Mouse (Mus musculus) left cerebral cortex, postnatal 14 days (tissue): ENCODE results near the gene Igsf21. TPM values are rescaled to one million over a fixed set of nuclear protein-coding genes. Genes with fewer than 3 reads are reported as not detected.

Experiments
- DNase-seq, 2 experiments: peaks; one replicate each; pipeline ENCODE4 v3.0.0; 2021 to 2022; ENCODE audit warnings: low spot score in 2 of 2, mixed read lengths in 1 of 2
- intact Hi-C: fragments of 180-260 bp; cut with DNase I; formaldehyde crosslinking; loops from one replicate; pipeline ENCODE4 v1.15.1; 2025
- total RNA-seq, 2 experiments: library from RNA; stranded (reverse); gene quantifications; 2 replicates each; pipeline ENCODE4 v1.2.3; 2021

Gene Igsf21
- total RNA-seq, 2 experiments from 2014 or later: 108 to 128 TPM

DNA sequence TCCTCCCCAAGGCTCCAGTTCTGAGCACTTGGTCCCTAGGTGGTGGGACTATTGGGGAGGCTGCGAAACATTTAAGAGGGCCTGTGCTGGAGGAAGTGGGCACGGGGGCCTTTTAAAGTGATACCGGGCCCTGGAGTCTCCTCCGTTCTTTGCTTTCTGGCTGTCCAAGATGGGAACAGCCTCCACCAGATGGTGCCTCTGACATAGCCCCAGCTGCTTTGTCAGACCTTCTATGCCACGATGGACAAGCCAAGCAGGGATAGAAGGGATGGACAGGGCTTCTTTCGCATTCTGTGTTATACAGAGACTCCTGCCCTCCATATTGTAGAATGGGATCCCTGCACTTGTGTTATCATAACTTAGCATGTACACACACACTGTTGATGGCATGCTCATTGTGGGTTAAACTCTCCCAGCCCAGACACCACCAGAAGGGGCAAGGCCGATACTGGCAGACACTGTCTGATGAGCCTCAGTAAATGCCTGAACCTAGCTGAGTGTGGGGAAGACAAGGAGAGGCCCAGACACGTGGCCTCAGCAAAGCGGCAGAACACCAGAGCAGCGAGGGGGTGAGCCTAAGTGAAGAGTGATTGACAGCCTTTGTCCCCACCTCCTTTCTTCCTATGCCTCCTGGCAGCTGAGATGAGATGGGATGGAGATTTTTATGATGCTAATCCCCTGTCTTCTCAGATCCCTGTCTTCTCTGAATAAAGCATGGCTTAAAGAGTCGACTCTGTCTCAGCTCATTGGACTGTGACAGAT is 36.3 kb downstream of the Igsf21 start:
- intact Hi-C loops: no loop called here
- DNase-seq: no peak

DNA sequence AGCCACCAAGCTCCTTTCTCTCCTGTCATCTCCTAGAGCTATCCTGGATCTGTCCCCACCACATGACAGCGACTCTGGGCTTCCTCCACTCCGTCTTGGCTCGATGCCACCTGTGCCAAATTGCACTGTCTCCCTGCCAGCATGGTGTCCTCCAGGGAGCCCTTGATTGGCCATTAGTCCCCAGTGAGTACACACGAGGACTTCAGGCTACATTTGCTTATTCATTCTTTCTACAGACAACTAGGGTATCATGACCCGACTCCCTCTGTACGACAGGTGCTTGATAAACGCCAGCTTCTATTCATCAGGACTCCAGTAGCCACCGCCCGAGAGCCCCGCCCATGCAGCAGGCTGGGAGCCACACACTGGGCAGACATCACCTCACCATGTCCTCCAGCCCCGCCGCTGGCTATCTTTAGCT is 40.8 kb downstream of the Igsf21 start:
- DNase-seq: peak; percentile 71 to 87
- intact Hi-C loops: no loop called here

DNA sequence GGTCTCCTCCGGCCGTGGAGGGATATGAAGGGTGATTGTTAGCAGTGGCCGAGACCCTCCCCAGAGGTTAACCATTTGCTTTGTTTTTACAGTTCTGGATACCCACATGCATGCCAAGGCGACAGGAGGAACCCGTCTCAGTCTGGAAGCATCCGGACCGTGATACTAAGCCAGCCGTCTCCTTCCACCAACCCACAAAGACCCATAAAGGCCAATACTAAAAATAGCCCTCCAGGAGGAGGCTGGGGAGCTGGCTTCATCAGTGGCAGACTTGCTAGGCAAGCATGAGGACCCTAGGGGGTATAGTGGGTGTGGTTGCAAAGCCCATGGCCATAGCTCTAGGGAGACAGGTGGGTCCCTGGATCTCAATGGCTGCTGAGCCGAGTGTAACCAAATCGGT is 41.8 kb downstream of the Igsf21 start:
- intact Hi-C loops: no loop called here
- no peak for DNase-seq

DNA sequence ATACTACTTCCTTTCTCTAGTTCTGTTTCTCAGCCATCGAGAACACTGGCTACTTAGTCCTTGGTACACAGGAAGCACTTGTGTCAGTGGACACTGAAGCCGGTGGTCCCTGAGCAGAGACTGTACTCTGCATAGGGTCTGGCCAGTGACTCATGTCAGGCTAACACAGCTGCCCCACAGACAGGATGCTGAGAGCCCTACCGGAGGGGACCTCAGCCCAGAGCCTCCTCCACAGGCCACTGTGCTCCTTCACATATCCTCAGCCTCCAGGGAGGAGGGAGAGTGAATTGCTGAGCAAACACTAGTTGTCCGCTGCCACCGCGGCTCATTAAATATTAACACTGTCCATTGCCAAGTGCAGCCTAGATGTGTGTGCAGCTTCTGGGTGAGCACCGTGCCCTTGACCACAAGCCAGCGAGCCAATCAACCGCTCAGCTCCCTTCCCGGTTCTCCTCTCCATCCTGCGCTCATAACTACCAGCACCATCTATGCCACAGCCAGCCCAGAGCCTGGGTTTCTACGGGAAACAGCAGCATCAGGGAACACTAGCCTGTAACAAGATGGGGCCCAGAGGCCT is 42.8 kb downstream of the Igsf21 start:
- no peak for DNase-seq
- intact Hi-C loops: no loop called here

DNA sequence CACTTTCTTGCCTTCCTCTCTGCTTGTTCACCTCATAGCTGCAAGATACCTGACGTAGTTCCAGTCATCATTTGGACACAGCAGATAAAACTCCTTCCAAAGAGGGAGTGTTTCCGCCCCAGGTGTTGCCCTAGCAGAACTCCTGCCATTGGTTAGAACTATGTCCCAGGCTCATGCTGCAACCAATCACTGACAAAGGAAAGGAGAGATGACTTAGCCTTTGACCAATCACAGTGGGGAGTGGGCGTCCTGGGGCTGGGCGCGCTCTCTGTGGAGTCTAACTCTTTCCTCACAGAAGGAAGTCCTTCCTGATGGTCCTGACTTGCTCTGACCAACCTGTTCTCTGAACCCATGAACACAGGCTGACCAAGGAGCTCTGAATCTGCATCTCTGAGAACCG is 44.4 kb downstream of the Igsf21 start:
- no peak for DNase-seq
- intact Hi-C loops: no loop called here

DNA sequence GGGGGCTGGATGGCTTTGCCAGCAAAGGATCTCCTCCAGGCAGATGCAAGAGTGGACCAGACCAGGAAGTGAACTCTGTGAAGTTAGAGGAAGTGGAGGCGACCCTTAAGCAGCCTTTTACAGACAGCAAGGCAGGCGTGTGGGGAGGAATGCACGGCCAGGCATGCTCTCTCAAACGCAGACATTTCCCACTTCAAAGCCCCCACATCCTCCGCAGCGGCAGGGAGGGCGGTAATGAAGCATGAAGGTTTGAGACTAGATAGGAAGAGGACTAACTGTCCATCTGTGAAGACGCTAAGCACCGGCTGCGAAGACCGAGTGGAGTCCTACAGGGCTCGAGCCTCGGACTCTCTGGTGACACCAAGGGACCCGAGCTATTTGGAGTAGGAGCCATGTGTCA is 46.3 kb downstream of the Igsf21 start:
- intact Hi-C loops: no loop called here
- no peak for DNase-seq

DNA sequence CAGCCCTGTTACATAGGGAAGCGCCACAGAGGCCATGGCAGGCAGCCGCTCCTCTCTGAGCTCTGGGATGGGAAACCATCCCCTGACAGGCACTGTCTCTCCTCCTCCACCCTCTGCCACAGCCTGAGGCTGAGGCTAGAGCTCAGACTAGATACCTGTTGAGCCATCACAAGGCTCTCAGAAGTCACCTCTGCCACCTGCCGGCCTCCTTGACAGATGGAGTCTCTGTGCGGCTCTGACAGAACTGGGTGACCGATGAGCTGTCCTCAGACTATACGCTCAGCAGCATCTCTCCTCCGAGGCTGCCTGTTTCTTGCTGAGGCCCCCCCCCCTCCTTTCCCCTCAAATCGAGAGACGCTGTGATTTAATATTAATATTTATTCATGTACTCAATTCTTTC is 49.9 kb downstream of the Igsf21 start:
- intact Hi-C loops: no loop called here
- no peak for DNase-seq

DNA sequence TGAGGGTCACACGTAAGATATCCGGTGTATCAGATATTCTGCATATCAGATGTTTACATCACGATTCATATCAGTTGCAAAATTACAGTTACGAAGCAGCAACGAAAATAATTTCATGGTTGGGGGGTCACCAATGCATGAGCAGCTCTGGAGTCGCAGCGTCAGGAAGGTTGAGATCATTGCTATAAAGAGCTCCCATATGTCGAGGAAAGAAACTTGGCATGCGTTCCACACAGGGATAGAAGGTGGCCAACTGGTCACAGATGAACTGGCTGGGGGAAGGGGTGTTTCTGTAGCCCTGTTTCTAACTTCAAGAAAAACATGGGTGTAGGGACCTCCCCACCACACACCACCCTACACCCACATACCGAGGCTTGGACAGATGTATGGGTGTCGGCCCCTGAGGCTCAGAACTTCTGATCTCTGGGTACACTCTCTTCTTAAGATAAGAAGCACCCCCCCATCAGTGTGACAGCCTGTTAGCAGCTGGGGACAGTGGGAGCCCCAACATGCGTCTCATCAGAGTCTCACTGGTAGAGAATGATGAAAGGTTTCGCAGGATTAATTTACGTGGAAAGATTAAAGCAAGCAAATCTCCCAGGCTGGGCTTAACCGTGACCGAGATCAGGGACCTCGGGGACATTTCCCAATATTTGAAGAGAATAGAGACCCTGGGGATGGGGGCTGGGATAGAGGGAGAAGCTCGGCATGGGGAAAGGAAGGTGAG is 54.1 kb downstream of the Igsf21 start:
- peak in 1 of 2 experiments; percentile 43 for DNase-seq
- intact Hi-C loops: no loop called here

DNA sequence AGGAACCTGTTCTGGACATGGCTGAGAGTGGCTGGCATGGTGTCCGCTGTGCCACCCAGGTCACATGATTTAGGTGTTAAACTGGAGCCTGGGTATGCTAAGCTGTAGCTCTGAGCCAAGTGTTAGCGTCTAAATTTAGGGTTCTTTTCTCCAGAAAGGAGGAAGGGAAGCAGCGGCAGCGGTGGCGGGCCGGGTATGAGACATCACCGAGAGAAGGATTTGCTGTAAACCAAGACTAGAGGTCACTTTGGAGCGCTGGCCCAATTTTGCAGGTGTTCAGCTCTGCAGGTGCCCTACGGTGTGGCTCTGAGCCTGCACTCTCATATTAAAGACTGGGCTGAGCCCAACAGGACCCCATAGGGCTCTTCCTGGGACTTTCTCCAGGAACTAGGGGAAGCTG is 57.0 kb downstream of the Igsf21 start:
- DNase-seq: peak; percentile 44 to 47
- intact Hi-C loops: no loop called here

DNA sequence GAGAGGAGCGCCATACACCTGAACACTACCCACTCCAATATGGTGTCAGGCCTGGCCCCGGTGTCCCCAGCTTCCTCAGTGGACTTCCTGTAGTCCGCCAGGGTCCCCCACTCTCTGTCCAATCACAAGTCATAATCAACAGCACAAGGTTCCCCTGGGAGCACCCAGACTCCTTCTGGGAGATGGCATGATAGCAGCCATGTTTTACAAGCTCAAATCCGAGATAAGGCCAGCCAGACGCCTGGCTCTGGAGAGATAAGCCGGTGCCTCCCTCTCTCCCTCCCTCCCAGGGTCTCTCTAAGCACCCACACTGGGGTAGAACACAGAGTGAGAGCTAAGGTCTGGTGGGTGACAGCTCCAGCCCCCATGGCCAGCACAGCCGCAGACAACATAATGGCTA is 58.0 kb downstream of the Igsf21 start:
- intact Hi-C loops: no loop called here

DNA sequence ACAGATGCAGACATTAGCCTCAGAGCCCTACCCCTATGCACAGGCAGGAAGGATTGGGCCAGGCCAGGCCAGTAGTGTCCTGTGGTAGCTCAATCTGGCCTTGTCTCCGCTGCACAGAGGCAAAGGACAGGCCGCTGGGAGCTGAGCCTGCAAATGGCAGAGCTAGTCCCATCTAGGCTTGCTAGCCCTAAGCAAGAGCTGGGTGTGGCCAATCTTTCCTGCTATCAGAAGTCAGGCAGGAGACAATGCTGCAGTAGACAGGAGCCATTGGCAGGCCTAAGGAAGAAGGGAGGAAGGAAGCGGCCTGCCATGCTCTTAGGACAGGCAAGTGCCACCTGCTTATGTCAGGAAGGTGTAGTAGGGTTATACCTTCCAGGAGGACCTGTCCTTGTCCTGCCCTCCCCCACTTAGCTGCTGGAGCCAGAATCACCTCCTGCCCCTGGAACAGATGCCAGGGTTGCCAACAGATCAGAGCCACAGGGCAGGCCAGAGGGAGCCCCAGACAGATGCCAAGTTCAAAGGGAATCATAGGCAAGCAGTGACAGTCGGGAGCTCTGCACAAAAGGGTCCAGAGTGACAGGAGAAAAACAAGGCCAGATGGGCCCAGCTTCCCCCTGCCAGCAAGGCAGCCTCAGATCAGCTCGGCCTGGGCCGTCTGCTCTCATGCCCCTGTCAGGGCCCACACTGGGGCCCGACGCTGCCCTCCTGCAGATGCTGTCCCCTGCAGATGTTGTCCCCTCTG is 59.0 kb downstream of the Igsf21 start:
- intact Hi-C loops: no loop called here

More for the DNA sequence above, 58.0 kb downstream of the Igsf21 start:
- no peak for DNase-seq

DNA sequence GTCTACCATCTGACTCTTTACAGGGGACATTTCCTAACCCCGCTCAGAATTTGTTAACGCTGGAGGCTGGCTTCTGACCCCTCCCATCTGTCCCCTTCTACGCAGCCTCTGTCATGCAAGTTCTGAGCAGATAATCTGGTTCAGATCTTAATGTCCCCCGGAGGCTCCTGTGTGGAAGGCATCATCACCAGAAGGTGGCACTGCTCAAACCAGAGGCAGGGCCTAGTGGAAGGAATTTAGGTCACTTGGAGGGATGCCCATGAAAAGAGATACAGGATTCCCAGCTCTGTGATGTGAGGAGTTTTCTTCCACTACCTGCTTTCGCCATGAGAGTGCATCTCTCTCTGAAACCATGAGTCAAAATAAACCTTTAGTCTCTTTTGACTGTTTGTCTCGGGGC is 67.0 kb downstream of the Igsf21 start:
- no peak for DNase-seq
- intact Hi-C loops: no loop called here

More for the DNA sequence above, 59.0 kb downstream of the Igsf21 start:
- DNase-seq: no peak

DNA sequence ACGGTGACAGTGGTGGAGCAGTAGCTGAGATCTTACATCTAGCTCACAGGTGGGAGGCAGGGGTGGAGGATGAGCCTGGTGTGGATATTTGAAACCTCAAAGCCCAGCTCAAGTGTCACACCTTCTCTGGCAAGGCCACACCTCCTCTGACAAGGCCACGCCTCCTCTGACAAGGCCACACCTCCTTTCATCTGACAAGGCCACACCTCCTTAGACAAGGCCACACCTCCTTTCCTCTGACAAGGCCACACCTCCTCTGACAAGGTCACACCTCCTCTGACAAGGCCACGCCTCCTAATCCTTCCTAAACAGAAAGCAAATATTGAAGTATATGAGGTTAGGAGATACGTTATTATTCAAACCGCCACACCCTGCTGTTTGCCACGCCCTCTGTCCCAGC is 69.5 kb downstream of the Igsf21 start:
- intact Hi-C loops: no loop called here
- DNase-seq: peak in 1 of 2 experiments; percentile 23

DNA sequence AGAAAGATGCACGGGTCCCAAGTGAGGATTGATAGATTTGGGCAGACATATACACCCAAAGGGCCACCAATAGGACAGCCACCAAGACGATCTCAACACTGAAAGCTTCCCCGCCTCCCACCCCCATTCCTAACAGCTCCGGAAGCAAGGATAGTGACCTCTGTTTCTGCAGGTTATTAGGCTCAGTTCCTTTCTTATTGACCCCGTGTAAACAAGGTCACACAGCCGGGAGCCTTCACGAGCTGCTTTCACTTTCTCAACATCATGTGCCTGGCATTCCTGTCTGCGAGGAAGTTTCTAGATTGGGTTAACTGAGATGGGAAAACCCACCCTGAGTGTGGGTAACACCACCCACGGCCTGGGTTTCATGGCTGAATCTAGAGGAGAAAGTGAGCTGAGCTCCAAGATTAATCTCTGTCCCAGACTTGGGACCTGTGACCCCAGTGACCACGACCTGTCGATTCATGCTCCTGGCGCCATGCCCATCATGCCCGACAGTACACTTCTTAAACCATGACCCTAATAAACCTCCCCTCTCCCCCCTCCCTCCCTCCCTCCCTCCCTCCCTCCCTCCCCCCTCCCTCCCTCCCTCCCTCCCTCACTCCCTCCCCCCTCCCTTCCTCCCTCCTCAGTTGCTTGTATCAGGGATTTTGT is 72.7 kb downstream of the Igsf21 start:
- intact Hi-C loops: no loop called here
- DNase-seq: no peak

DNA sequence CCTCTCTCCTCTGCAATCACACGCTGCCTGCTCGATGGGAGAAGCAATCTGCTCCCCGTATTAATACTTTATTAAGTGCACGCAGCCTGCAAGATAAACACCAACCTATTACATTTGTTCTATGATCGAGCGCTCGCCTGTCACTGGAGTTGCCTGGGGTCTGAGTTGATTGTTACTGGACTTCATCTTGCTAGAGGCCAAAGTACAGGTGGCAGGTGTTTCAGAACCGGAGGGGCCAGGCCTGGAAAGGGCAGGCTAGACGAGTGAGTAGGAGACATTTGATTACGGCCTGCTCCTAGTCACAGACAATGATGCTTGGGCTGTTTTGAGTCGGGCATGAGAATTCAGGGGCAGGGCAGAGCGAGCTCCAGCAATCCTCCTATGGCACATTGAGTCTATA is 73.5 kb downstream of the Igsf21 start:
- no peak for DNase-seq
- intact Hi-C loops: no loop called here

DNA sequence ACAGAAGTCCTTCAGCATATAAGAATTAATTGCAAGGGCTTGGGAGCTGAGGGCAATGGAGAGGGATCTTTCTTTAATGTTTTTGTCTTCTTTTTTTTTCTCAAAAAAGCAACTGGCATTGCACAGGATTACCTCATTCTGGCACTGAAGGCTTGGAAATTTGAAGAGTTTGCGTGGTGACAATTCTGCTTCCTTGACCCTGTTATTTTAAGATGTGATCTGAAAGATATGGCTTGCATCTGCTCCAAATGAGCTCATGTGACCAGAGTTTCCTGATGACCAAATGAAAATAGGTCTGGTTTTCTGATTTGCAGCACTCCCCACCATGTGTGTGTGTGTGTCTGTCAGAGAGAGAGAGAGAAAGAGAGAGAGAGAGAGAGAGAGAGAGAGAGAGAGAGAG is 74.7 kb downstream of the Igsf21 start:
- intact Hi-C loops: no loop called here
- no peak for DNase-seq

DNA sequence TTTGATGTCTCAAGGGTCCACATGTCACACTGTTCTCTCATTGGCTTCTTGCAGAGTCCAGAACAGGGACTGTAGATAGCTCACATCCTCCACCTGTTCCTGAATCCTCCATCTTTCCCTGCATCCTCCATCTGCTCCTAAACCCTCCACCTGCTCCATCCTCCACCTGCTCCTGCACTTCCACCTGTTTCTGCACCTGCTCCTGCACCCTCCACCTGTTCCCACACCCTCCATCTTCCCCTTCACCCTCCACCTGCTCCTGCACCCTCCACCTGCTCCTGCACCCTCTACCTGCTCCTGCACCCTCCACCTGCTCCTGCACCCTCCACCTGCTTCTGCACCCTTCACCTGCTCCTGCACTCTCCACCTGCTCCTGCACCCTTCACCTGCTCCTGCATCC is 75.4 kb downstream of the Igsf21 start:
- DNase-seq: no peak
- intact Hi-C loops: no loop called here

DNA sequence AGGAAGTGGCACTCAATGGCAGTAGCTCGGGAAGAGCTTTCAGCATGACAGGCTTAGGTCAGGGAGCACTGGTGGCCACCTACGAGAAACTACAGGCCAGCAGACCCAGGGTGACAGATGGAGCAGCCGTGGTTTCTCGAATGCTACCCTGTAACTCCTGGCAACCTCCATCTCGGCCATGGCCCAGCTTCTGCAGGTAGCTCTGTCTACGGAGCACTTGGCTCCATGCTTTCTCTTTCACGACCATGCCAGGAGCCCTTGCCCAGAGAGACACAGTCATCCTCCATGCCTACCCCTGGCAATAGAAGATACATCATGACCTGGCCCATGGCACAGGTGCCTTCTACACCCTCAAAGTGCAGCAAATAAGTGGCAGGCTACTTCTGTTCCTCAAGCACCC is 80.7 kb downstream of the Igsf21 start:
- intact Hi-C loops: no loop called here
- no peak for DNase-seq

DNA sequence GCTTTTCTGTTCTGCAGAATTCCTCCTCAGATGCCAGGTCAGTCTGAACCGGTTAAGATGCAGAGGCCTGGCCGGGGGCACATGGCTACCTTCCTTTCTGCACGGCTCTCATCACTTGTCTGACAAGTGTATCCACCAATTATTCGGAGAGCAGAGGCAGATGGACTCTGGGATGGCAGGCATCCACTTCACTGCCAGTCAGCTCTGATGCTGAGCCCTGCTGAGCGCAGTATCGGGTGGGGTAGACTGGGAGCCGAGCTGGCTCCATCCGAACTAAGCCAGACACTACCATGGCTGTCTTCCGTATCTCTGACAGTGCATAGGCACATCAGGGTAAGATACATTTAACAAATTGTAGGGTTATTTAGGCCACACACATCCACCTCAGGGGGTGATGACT is 81.9 kb downstream of the Igsf21 start:
- no peak for DNase-seq
- intact Hi-C loops: no loop called here

DNA sequence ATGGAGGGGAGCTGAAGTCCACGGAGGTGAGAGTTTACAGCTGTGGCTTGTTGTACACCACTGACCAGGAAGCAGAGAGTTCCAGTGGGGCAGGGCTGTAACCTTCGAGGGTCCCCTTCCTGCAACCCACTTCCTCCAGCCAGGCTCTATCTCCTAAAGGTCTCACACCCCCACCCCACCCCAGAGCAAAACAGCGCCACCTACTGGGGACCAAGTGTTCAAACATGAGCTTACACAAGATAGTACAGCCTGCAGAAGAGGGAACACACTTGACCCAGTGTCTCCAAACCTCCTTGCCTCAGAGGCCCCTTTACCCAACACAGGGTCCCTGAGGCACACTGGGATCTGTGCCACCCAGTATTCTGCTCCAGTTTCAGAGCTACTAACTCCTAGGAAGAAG is 87.0 kb downstream of the Igsf21 start:
- DNase-seq: no peak
- intact Hi-C loops: no loop called here
